Mouse (Mus musculus) spleen, postnatal 10 days (tissue): ENCODE results near the gene Hsd17b11.
"Not testable (repeated sequence)": the region's sequence is repeated elsewhere in the genome, so short reads cannot be mapped to it uniquely, and the experiment has no call there.

Experiments
- DNase-seq, 2 experiments: peaks; one replicate each; pipeline ENCODE4 v3.0.0; 2021 to 2022; ENCODE audit warnings: low spot score in 2 of 2

The Hsd17b11 gene

DNA sequence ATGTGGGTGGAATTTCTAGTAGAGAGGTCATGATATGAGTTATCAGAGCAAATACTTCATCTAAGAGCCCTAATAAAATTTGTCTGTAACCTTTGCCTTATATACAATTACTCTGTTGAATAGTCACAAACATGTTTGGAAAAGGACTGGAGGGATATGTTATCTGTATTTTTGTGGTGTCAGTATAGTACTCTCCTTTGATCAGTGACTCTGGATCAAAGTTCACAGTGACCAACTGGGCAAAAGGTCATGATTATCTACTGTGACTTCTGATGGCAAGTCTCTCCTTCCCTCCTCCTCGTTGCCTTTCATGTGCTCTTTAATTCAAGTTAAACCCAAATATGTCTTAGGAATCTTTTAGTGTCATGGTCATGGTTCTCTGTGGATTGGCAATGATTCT lies 14.1 kb upstream of the Hsd17b11 start:
- no peak for DNase-seq

- no peak for DNase-seq
Measured at GRCm38 (mm10) chr5:104035066-104035465, 13.3 kb upstream of the Hsd17b11 start.

GRCm38 (mm10) chr5:104032434-104033097 lies 10.8 kb upstream of the Hsd17b11 start:
- no peak for DNase-seq

DNA sequence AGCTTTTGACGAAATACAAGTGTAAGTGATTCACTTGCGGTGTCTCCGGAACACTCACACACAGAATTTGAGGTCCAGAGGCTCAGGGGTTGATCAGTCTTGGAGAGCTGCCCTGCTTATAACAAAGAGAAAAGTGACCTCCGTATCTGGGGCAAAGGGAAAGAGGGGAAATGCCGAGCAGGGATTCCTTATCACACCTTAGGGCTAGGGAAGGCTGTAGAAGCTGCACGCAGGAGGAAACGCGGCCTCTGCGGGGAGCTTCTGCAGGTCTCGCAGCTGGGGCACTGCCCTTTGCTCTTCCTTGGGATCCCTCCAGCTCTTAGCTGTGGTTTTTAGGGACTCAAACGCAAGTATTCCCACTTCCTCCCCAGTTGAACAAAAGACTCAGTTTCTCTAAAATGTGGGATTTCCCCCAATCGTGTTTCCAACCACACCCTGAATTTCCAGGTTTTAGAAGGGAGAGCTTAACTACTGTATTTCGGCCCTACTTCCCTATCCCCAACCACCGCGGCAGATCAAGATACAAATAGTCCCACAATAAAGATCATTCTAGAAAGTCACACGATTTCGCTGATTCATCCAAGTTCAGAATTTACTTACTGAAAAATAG lies 3.6 kb upstream of the Hsd17b11 start:
- no peak for DNase-seq

DNA sequence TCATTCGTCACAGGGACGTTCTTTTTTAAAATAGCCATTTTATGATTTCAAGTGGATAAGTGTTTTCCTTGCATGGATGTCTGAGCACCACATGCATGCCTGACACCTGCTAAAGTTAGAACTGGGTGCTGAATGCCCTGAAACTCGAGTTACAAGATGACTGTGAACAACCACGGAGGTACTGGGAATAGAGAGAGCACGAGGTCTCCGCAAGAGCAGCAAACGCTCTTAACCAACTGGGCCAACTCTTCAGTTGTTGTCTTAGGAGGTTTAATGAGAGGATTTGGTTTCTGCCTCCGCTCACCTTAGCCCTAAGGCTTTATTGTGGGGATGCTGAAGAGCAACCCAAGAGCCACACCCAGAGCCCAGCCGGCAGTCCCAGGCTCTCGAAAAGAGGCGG lies 3.0 kb upstream of the Hsd17b11 start:
- DNase-seq, result no peak

DNA sequence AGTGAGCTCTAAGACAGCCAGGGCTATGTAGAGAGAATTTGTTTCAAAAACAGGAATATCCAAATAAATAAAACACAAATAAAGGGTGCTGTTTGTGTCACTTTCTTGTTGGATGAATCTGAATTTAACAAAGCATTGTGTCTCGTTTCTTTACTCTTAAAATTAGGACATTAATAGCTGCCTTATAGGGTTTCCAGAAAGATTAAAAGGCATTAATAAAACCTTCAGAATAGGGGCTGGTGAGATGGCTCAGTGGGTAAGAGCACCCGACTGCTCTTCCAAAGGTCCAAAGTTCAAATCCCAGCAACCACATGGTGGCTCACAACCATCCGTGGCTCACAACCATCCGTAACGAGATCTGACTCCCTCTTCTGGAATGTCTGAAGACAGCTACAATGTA lies 2.5 kb upstream of the Hsd17b11 start:
- DNase-seq, result not testable (repeated sequence)

DNA sequence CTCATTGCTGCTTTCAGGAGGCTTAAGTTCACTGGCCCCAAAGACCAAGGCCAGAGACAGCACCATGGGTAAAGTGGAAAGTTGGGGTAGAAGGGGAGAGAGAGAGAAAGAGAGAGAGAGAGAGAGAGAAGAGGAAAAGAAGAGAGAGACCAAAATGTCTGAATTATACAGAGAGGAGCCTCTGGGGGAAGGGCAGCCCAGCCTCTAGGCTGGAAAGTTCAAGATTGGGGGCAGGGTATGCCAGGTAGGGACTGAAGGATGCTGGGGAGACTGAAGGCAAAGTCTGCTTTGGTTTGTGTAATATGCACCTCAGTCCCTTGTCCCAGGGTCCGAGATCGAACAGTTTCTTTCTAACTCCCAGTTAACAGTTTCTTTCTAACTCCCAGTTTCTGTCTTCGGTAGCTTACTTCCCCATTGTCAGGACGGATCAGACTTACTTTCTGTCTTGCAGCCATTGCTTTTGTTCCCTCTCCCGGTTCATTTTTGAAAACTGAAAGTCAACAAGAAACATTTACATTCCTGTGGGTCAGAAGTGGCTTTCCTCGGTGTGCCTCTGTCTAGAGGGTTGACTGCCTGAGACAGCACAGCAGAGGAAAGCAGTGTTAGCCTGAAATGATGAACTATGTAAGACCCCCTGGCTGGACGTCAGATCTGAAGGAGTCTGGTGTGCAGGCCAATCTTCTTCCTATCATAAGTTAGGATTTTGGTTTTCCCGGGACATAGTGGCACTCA lies 1.7 kb upstream of the Hsd17b11 start:
- no peak for DNase-seq

- DNase-seq, result peak in 1 of 2 experiments; percentile 14
Measured at GRCm38 (mm10) chr5:104022558-104022957, 839 bp upstream of the Hsd17b11 start.

DNA sequence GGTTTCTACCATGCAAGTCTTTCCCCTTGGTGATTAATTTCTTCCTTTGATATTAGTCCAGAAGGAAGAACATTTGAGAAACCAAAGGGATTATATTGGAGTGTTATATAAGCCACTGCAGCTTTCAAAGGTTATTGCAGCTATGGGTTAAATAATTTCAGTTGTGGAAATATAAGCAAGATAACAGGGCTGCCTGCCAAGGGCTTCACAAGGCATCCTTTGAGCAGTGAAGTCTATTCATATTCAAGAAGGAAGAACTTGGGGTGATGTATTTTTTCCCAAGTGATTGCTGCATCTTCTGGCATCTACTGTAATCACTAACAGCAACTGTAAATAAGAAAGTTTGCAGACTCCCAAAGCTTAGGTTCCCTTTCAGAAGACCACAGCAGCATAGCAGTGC lies 10.3 kb downstream of the Hsd17b11 start:
- DNase-seq, result no peak

DNA sequence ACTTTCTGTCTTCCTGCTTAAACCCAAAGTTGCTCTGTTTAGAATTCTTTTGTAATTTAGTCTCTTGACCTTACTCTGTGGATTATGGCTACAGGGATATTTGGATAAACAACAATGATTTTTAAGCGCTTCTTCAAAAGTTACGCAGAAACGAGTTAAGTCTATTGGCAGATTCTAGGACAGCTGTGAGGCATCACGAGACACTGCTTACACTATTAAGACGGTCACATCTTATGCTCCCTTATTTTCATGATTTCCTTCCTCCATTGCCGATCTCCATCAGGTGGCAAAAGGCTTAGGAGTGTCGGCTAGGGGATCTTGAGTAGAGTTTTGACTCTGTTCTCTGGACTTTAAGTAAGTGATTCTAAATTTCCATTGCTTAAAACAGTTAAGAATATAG lies 11.5 kb downstream of the Hsd17b11 start:
- no peak for DNase-seq

GRCm38 (mm10) chr5:104009421-104009820 lies 12.3 kb downstream of the Hsd17b11 start:
- DNase-seq, result no peak

GRCm38 (mm10) chr5:104007801-104008200 lies 13.9 kb downstream of the Hsd17b11 start:
- DNase-seq, result no peak

DNA sequence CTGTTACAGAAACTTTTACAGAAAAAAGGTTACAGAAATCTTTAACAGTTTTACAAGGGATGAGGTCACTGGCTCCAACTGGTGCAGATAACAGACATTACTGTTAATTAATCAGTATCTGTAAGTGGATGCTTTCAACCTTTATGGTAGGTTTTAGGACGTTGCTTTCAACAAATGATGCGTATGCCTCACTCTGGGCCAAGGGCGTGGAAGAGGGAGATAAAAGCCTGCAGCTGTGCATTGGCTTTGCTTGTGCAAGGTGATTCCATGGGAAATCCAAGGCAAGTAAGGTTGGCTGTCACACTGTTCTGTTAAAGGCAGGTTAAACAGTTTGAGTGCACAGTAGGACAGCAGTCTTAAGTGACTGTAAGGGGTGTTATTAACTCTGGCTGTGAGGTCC lies 14.9 kb downstream of the Hsd17b11 start:
- no peak for DNase-seq

GRCm38 (mm10) chr5:104003955-104004354 lies 17.8 kb downstream of the Hsd17b11 start:
- DNase-seq, result no peak

- no peak for DNase-seq
Measured at GRCm38 (mm10) chr5:104003256-104003931, 18.3 kb downstream of the Hsd17b11 start.

- no peak for DNase-seq
Measured at GRCm38 (mm10) chr5:104002549-104003255, 19.0 kb downstream of the Hsd17b11 start.

DNA sequence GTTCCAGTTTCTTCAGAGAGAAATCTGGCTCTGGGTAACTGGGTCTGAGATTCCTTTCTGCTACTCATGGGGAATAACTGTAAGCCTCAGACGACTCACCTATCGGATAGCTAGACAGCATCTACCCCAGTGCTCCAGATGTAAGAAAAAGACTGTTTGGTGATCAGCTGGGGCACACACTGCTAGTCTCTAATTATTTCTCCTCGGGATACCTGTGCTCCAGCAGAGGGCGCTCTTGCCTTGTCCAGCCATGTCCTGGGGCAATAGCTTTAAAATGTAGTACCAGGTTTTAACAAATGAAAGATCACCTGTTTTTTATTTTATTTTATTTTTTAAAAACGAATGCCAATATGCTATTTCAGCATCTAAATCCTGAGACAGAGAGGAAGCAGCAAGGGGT lies 22.0 kb downstream of the Hsd17b11 start:
- peak; percentile 68 to 90 for DNase-seq

DNA sequence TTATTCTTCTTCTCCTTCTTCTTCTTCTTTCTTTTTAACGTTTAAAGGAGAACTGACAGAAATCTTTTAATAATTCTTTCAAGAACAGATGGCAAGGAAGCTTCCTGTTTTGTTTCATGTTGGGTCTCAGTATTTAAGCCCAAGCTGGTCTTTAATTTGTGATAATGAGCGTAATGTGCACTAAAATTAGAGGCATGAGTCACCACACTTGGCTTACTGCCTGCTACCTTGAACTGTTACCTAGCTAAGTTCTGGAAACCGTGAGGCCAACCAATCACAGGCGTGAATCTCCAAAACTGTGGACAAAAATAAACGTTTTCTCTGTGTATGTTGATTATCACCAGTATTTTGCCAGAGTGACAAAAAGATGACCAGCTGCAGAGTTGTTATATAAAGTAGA lies 23.0 kb downstream of the Hsd17b11 start:
- no peak for DNase-seq

GRCm38 (mm10) chr5:103995181-103995580 lies 26.5 kb downstream of the Hsd17b11 start:
- peak in 1 of 2 experiments; percentile 30 for DNase-seq

GRCm38 (mm10) chr5:103994669-103995068 lies 27.1 kb downstream of the Hsd17b11 start:
- DNase-seq, result no peak

GRCm38 (mm10) chr5:103993601-103994000 lies 28.1 kb downstream of the Hsd17b11 start:
- peak in 1 of 2 experiments; percentile 38 for DNase-seq

DNA sequence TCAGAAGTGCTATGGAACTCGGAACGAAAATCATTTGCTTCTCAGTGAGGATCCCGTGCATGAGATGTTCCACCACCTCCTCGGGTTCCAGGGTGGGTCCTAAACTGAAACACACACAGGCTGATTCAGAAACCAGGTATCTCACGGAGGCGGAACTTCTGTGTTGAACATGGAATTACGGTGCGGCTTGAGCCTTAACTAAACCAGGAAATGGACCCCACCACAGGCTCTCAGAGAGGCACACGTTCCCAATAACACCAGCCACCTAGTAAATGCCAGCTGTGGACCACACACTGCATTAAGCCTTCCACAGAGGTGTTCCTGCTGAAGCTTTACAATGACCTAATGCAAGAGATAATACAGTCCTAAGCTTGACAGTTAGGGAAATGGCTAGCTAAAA lies 28.9 kb downstream of the Hsd17b11 start:
- no peak for DNase-seq
